Mouse (Mus musculus): ENCODE measurements at regions not wholly inside any gene's neighbourhood (a gene's known extent, or its start where the extent isn't known, plus 50 kb on each side); places are given as distances from the start of the nearest gene placed in this dataset.
A peak's percentile ranks its signal among the peaks of the same experiment; 100 is the strongest.
"Not testable (repeated sequence)": the region's sequence is repeated elsewhere in the genome, so short reads cannot be mapped to it uniquely, and the experiment has no call there.

DNA sequence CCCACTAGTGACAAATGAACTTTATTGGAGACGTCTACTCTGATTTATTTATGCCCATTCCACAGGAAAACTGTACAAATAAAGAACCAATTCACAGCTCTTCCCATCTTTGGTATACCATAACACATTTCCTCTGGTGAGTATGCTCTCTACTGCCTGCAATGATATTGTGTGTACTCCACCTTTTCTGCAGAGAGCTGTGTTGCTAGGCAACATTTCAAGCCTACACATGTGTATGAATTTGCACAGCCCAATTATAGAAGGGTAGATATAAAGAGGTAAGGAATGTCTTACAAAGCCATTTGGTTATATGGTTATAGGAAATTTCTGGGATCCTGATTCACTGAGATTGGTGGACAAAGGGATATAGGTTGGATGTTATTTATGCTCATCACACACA, 227.4 kb downstream of the 4931408C20Rik start:
- no peak for DNase-seq

DNA sequence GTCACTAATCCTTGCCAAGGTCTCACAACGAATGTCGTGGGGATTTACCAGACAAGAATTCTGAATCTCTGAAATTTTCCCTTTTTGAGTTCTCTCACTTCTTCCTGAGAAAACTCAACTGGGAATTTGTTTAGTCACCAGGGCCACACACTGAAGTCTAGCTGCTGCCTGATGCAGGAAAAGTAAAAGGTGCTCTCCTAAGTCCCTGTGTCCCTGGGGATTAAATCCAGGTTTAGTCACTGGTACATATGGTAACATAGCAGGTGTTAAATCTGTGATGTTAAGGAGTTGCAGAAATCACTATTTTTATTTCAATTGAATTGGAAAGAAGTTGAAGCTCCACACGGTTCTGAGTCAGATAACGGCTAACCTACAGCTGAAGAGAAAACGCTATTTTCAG, 260.9 kb downstream of the 4931408C20Rik start:
- no peak for DNase-seq

DNA sequence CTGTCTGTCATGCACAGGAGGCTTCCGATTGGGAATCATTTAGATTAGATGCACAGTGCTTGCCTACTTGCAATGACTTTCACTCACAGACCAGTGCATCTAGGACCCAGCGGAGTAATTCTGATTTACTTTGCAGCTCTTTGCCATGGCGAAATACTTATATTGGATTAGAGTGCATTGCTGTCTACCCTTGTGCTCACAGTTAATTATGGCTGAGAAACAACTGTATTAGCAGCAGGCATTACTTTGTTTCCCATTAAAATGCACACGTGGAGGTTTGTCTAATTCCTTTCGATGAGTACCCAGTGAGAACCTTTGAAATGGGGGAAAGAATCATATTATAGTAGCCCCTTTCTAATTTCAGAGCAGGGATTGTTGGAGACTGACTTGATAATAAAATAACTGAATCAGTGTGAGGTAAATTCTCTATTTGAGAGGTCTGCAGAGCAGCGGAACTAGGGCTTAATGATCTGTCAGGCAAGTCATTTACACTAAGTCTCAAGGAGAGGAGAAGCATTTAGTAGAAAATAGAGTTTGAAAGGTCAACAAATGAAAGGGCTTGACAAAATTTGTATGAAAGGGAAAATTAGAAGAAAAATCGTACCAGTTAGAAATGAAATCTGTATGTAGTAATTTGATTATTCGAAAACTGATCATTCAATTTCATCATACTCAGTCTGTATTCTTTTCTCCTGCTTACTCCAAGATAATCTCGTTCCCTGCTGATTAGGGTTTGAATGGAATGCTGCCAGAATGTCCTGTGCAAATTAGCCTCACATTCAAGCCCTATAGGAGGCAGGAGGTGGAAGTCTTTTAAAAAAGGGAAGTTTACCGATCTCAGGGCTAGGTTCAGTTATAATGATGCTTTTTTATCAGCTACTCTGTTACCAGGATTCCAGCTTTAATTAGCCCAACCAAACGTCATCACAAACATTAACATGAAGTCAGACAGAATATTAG, 299.0 kb downstream of the 4931408C20Rik start:
- no peak for DNase-seq

DNA sequence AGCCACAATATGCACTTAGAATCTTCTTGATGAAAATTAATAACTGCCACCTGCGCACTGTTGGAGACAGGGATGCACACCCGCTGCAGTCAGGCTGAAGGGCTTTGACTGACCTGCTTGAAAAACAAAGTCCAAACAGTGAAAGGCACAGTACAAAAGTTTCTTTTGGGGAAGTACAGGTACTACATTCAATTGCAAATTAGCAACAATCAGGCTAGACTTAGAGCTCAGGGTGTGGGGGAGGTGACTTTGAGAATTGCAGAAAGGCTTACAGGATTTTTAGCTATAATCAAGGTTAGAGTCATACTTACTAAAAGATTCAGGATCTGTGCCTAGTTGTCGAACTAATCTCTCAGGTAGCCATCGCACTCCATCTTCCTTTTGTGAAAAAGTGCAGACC, 346.7 kb downstream of the 4931408C20Rik start:
- no peak for DNase-seq

DNA sequence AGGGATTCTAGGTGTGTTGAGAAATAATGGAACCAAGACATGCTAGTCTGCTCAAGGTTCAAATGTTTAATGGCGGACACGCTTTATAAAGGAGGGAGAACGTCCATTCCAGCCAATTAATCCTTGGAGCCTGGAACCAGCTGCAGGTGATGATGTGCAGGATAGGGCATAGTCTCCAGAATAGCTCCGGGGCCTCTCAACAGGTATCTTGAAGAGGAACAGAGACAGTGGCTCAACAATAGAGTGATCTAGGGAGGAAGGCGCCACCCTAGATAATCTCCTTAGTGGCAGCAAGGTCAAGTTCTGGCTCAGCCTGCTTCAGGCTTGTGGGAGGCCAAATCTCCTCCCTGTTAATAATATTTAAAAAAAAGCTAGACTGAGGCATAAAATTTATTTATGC, 347.4 kb downstream of the 4931408C20Rik start:
- DNase-seq: not testable (repeated sequence)

DNA sequence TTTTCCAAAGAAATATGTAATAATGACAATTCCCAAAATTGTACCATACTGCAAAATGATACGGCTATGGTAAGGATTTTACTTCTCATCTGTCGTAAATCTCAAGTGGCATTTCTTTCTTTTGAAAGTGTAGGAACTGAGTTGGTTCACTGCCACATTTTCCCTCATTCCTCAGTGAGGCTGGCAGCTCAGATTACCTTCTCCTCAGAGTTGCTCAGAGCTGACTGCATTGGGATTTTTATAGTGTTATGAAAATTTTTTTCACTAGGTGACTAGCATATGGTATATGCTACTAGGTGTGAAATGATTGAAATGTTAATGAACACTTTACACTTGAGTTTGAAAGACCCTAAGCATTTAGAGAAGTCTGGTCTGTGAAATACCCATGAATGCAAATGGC, 397.7 kb downstream of the 4931408C20Rik start:
- DNase-seq: peak; percentile 9

DNA sequence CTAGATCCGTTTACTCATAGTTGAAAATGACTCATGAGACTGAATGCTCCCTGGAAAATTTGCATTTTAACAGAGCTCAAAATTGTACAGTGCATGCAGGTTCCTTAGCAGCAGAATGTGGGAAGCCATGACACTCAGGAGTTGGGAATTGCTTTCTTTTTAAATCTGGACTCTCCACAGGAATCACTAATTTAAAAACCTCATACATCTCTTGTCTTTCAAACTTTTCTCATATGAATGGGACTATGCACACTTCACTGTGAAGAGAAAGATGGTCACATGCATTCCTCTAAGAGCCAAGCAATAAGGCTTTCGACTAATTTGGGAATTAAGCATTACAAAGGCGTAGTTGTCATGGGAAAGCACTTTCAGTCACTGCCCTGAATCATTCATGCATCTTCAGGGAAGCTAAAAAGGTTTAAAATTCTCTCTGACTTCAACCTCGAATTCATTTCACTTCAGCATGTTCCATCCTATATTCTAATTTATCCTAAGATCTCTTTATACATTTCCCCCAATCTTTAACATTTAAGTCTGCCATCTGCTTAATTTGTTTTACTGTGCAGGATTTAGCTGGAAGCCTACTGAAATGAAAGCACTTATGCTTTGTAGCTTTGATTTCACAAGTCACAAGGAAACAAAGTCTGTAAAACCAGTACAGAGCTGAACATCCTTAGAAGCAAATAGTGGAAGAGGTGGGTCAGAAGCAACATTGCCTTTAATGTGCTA, 404.2 kb downstream of the 4931408C20Rik start:
- peak; percentile 53 for DNase-seq

DNA sequence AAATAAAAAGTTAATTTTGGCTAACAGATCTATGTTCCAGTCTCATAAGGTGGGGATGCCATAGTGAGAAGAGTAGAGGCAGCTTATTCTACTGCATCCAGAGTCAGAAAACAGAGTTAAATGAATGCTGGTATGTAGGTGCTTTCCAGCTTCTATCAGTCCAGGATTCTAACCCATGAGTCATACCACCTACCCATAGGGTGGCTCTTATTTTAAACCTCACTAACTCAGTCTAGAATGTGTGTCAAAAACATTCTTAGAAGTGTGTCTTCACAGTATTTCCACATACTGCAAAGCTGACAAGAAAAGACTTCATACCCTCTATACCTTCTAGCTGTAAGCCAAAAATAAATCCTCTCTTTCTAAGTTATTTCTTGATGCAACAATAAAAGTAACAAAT, 410.7 kb downstream of the 4931408C20Rik start:
- DNase-seq: peak; percentile 9

DNA sequence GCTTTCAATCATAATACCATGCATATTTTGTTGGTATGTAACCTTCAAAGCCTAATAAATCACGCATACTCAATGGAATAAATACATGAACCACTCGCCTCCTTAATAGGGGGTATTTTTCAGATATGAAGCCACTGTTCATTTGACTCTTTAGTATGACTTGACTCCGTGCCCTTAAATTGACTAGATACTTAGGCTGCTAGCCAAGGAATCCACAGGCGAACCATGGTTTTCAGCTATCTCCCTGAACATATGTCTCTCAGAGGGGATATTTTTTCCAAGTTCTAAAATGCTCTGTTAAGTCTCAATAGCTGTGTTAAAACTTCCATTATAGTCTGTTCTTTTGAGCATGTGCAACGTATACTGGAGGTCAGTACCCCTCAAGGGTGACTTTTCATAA, 413.8 kb upstream of the Adgrb3 start:
- DNase-seq: no peak

DNA sequence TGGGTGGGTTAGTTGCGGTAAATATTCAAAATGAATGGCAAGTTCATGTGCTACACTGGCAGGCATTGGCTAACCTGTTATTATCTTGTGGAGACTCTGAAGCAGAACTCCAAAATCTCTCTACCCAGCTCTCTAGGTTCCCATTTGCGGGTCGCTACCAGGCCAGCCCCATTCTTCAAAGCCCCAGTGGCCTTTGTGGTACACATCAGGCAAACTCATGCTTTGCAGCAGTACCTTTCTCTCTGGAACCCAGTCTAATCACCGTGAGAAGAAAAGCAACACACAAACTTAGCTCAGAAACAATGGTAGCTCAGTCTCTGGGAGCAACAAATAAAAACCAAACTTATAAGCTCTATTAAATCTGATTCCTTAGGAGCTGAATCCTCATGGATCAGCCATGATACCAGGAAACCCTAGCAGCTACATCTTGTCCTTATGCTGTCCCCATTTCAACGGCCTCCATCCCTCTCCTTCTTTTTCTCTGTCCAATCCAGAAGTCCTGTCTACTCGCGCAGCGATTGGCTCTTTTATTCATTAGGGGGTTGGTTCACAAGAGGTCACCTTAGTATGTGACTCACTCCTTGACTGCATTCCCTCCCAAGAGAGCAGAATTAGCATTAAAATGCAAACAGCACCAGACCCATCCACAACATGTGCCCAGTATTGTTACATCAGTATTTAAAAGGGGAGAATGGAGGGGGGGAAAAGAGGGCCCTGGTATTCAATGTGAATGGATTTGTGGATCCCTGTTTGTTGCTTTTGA, 400.0 kb upstream of the Adgrb3 start:
- no peak for DNase-seq

DNA sequence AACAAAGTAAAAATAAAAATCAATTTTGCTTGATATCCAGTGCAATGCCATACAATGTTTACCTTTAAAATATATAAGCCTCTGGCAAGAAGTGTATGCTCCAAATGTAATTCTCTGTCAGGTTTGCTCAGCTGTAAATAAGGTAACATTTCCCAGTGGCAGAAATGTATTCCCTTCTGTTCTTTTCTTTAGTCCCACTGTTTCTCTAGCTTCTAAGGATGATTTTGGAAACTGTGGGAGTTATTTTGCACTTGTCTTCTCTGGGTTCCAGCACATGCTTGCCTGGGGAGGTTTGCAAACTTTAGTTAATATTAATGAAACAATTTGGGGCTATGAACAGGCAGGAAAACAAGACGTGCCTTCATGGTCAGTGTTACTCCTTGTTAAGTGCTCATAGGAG, 374.9 kb upstream of the Adgrb3 start:
- no peak for DNase-seq

Measured in right cerebral cortex, adult 18-20 months (tissue).